Mouse (Mus musculus) intestine, embryonic 15.5 days (tissue): ENCODE results near the gene Cacna1c. TPM values are rescaled to one million over a fixed set of nuclear protein-coding genes. Genes with fewer than 3 reads are reported as not detected.

Experiments used
- ATAC-seq: fragments of 200-750 bp; cut with Nextera tagmentation; 2 replicates; pipeline ENCODE4 v1.8.0; 2017; ENCODE audit warnings: moderate TSS enrichment, moderate library complexity
- H3K27ac ChIP-seq: fragments of 300-500 bp; sonication (generic); 2 replicates; pipeline ENCODE4 v1.5.1; 2015; ENCODE audit warnings: mild to moderate bottlenecking, inconsistent platforms
- H3K27me3 ChIP-seq: fragments of 300-500 bp; sonication (generic); replicated peaks from 2 replicates; pipeline ENCODE4 v1.6.1; 2015; ENCODE audit warnings: inconsistent platforms
- H3K36me3 ChIP-seq: fragments of 300-500 bp; sonication (generic); 2 replicates; pipeline ENCODE4 v1.6.1; 2015; ENCODE audit warnings: inconsistent platforms
- H3K4me1 ChIP-seq: fragments of 300-500 bp; sonication (generic); replicated peaks from 2 replicates; pipeline ENCODE4 v1.6.1; 2015; ENCODE audit warnings: inconsistent platforms
- H3K4me2 ChIP-seq: fragments of 300-500 bp; sonication (generic); replicated peaks from 2 replicates; pipeline ENCODE4 v1.6.1; 2015; ENCODE audit warnings: mild to moderate bottlenecking, inconsistent platforms
- H3K4me3 ChIP-seq: fragments of 300-500 bp; sonication (generic); replicated peaks from 2 replicates; pipeline ENCODE4 v1.5.1; 2015; ENCODE audit warnings: inconsistent platforms
- H3K9ac ChIP-seq: fragments of 300-500 bp; sonication (generic); 2 replicates; pipeline ENCODE4 v1.6.1; 2015; ENCODE audit warnings: inconsistent platforms
- H3K9me3 ChIP-seq: fragments of 300-500 bp; sonication (generic); 2 replicates; pipeline ENCODE4 v1.6.1; 2016; ENCODE audit warnings: inconsistent platforms
- WGBS: fragments of 180-500 bp; shearing (Covaris S2); methylation state at CpG from one replicate; pipeline ENCODE4 v1.1.7; 2015; 5-methylcytosine and 5-hydroxymethylcytosine counted together
- polyA plus RNA-seq: library from polyadenylated mRNA; unstranded; fragments of >200 nt; fragmentation: Nextera tagmentation; extraction: Ambion mirVana; gene quantifications from 2 replicates; pipeline ENCODE4 v1.2.1, GENCODE M21; 2015

The Cacna1c gene
- polyA plus RNA-seq, 1 experiment from 2014 or later, result 3.0 TPM

GRCm38 (mm10) chr6:118908176-118908575, 288.0 kb downstream of the Cacna1c start:
- Histone ChIP-seq H3K27ac (no peak overlapping the region), H3K9ac (no peak overlapping the region), H3K36me3 (no peaks in the 10 kb centered on the region), H3K4me2 (no peak overlapping the region), H3K4me1 (no peaks in the 10 kb centered on the region), H3K4me3 (no peak overlapping the region), H3K9me3 (no peaks in the 10 kb centered on the region), H3K27me3 (no peaks in the 10 kb centered on the region)
- ATAC-seq, result no peak
- 69% methylated on average over 4 of the region's 4 CpGs for WGBS

GRCm38 (mm10) chr6:118907704-118908103, 288.5 kb downstream of the Cacna1c start:
- H3K27ac ChIP-seq, result no peak overlapping the region
- 52% methylated on average over 1 of the region's 1 CpGs for WGBS
- H3K4me3 ChIP-seq, result no peak overlapping the region
- no peaks in the 10 kb centered on the region for H3K9me3 ChIP-seq
- no peaks in the 10 kb centered on the region for H3K27me3 ChIP-seq
- no peak overlapping the region for H3K4me2 ChIP-seq
- no peaks in the 10 kb centered on the region for H3K4me1 ChIP-seq
- no peak for ATAC-seq
- H3K36me3 ChIP-seq, result no peaks in the 10 kb centered on the region
- H3K9ac ChIP-seq, result no peak overlapping the region

GRCm38 (mm10) chr6:118906878-118907277, 289.3 kb downstream of the Cacna1c start:
- 86% methylated on average over 5 of the region's 5 CpGs for whole genome bisulfite sequencing
- H3K27me3 ChIP-seq, result no peaks in the 10 kb centered on the region
- no peak overlapping the region for H3K4me2 ChIP-seq
- H3K4me1 ChIP-seq, result no peaks in the 10 kb centered on the region
- no peaks in the 10 kb centered on the region for H3K36me3 ChIP-seq
- ATAC-seq, result no peak
- H3K4me3 ChIP-seq, result no peak overlapping the region
- no peaks in the 10 kb centered on the region for H3K9me3 ChIP-seq
- H3K9ac ChIP-seq, result no peak overlapping the region
- no peak overlapping the region for H3K27ac ChIP-seq

- Histone ChIP-seq H3K4me3 (no peak overlapping the region), H3K9me3 (no peaks in the 10 kb centered on the region), H3K4me2 (no peak overlapping the region), H3K36me3 (no peaks in the 10 kb centered on the region), H3K9ac (no peak overlapping the region), H3K4me1 (no peaks in the 10 kb centered on the region), H3K27ac (no peak overlapping the region), H3K27me3 (no peaks in the 10 kb centered on the region)
- ATAC-seq, result no peak
- 82% methylated on average over 8 of the region's 8 CpGs for WGBS
These were observed 296.5 kb downstream of the Cacna1c start for GRCm38 (mm10) chr6:118899688-118900087.

- Histone ChIP-seq H3K27me3 (no peaks in the 10 kb centered on the region), H3K36me3 (no peaks in the 10 kb centered on the region), H3K4me3 (no peak overlapping the region), H3K27ac (no peak overlapping the region), H3K9me3 (no peaks in the 10 kb centered on the region), H3K4me2 (no peak overlapping the region), H3K4me1 (no peaks in the 10 kb centered on the region), H3K9ac (no peak overlapping the region)
- 56% methylated on average over 5 of the region's 5 CpGs for WGBS
- no peak for ATAC-seq
These were observed 299.1 kb downstream of the Cacna1c start for GRCm38 (mm10) chr6:118897101-118897500.

GRCm38 (mm10) chr6:118894043-118894442, 302.2 kb downstream of the Cacna1c start:
- Histone ChIP-seq H3K9me3 (no peaks in the 10 kb centered on the region), H3K27me3 (no peaks in the 10 kb centered on the region), H3K4me2 (no peak overlapping the region), H3K27ac (no peak overlapping the region), H3K4me1 (no peaks in the 10 kb centered on the region), H3K9ac (no peak overlapping the region), H3K4me3 (no peak overlapping the region), H3K36me3 (no peaks in the 10 kb centered on the region)
- ATAC-seq, result no peak
- 88% methylated on average over 6 of the region's 6 CpGs for WGBS

GRCm38 (mm10) chr6:118889441-118889840, 306.8 kb downstream of the Cacna1c start:
- no peak for ATAC-seq
- no peak overlapping the region for H3K4me2 ChIP-seq
- no peak overlapping the region for H3K9ac ChIP-seq
- WGBS, result 69% methylated on average over 4 of the region's 4 CpGs
- H3K4me3 ChIP-seq, result no peak overlapping the region
- H3K9me3 ChIP-seq, result no peaks in the 10 kb centered on the region
- H3K4me1 ChIP-seq, result no peaks in the 10 kb centered on the region
- H3K27me3 ChIP-seq, result no peaks in the 10 kb centered on the region
- H3K27ac ChIP-seq, result no peak overlapping the region
- H3K36me3 ChIP-seq, result no peaks in the 10 kb centered on the region

GRCm38 (mm10) chr6:118887032-118887431, 309.2 kb downstream of the Cacna1c start:
- H3K9ac ChIP-seq, result no peak overlapping the region
- H3K9me3 ChIP-seq, result no peaks in the 10 kb centered on the region
- ATAC-seq, result no peak
- H3K4me1 ChIP-seq, result no peaks in the 10 kb centered on the region
- H3K4me2 ChIP-seq, result no peak overlapping the region
- no peaks in the 10 kb centered on the region for H3K27me3 ChIP-seq
- H3K4me3 ChIP-seq, result no peak overlapping the region
- WGBS, result 69% methylated on average over 8 of the region's 8 CpGs
- no peak overlapping the region for H3K27ac ChIP-seq
- H3K36me3 ChIP-seq, result no peaks in the 10 kb centered on the region

- H3K9me3 ChIP-seq, result no peaks in the 10 kb centered on the region
- WGBS, result 57% methylated on average over 1 of the region's 1 CpGs
- H3K27me3 ChIP-seq, result no peaks in the 10 kb centered on the region
- no peaks in the 10 kb centered on the region for H3K36me3 ChIP-seq
- H3K27ac ChIP-seq, result no peak overlapping the region
- H3K4me2 ChIP-seq, result no peak overlapping the region
- no peak for ATAC-seq
- H3K4me1 ChIP-seq, result no peaks in the 10 kb centered on the region
- H3K4me3 ChIP-seq, result no peak overlapping the region
- H3K9ac ChIP-seq, result no peak overlapping the region
These were observed 311.3 kb downstream of the Cacna1c start for GRCm38 (mm10) chr6:118884961-118885360.

GRCm38 (mm10) chr6:118884073-118884551, 312.1 kb downstream of the Cacna1c start:
- H3K4me3 ChIP-seq, result no peak overlapping the region
- no peak overlapping the region for H3K9ac ChIP-seq
- H3K36me3 ChIP-seq, result no peaks in the 10 kb centered on the region
- WGBS, result 82% methylated on average over 8 of the region's 8 CpGs
- no peak overlapping the region for H3K27ac ChIP-seq
- H3K9me3 ChIP-seq, result no peaks in the 10 kb centered on the region
- ATAC-seq, result no peak
- no peaks in the 10 kb centered on the region for H3K4me1 ChIP-seq
- H3K4me2 ChIP-seq, result no peak overlapping the region
- H3K27me3 ChIP-seq, result no peaks in the 10 kb centered on the region

GRCm38 (mm10) chr6:118876204-118876603, 320.0 kb downstream of the Cacna1c start:
- Histone ChIP-seq H3K4me1 (no peaks in the 10 kb centered on the region), H3K4me3 (no peak overlapping the region), H3K27me3 (no peaks in the 10 kb centered on the region), H3K9me3 (no peaks in the 10 kb centered on the region), H3K9ac (no peak overlapping the region), H3K4me2 (no peak overlapping the region), H3K36me3 (no peaks in the 10 kb centered on the region), H3K27ac (no peak overlapping the region)
- no peak for ATAC-seq
- 47% methylated on average over 2 of the region's 2 CpGs for WGBS

- Histone ChIP-seq H3K36me3 (no peaks in the 10 kb centered on the region), H3K9ac (no peak overlapping the region), H3K27me3 (no peaks in the 10 kb centered on the region), H3K4me2 (no peak overlapping the region), H3K27ac (no peak overlapping the region), H3K4me1 (no peaks in the 10 kb centered on the region), H3K4me3 (no peak overlapping the region), H3K9me3 (no peaks in the 10 kb centered on the region)
- 66% methylated on average over 7 of the region's 7 CpGs for WGBS
- no peak for ATAC-seq
These were observed 325.9 kb downstream of the Cacna1c start for GRCm38 (mm10) chr6:118870241-118870841.

- Histone ChIP-seq H3K4me2 (no peak overlapping the region), H3K9ac (no peak overlapping the region), H3K36me3 (no peaks in the 10 kb centered on the region), H3K27me3 (no peaks in the 10 kb centered on the region), H3K4me1 (no peaks in the 10 kb centered on the region), H3K27ac (no peak overlapping the region), H3K4me3 (no peak overlapping the region), H3K9me3 (no peaks in the 10 kb centered on the region)
- 83% methylated on average over 7 of the region's 7 CpGs for WGBS
- no peak for ATAC-seq
These were observed 328.8 kb downstream of the Cacna1c start for GRCm38 (mm10) chr6:118867384-118867783.
